Mouse (Mus musculus) thymus, postnatal 10 days (tissue): ENCODE data around the gene H2-M2.
"Not testable (repeated sequence)": the region's sequence is repeated elsewhere in the genome, so short reads cannot be mapped to it uniquely, and the experiment has no call there.

Source experiments
- DNase-seq, 2 experiments: peaks; one replicate each; pipeline ENCODE4 v3.0.0; 2021; ENCODE audit warnings: low spot score in 2 of 2

Gene H2-M2

DNA sequence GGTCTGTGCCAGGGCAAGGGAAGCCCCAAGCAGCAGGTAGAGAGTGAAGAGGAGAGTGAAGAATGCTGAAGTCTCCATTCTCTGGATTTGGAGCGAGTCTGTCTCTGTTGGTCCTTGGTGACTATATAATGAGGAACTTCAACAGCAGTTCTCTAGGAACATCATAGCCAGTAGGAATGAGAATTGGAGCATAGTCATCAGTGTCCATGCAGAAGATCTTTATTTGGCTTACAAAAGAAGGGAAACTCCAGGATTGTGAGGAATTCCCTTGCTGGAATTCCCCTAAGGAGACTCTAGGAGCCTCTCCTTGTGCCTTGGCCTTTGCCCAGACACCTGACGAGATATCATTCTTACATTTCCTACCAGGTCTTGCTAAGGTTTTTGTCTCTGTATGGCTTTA lies at the start of gene H2-M2:
Gene H2-M2 (minus strand): TSS at position 101 of the 400 bp plus-strand sequence.
- no peak for DNase-seq

DNA sequence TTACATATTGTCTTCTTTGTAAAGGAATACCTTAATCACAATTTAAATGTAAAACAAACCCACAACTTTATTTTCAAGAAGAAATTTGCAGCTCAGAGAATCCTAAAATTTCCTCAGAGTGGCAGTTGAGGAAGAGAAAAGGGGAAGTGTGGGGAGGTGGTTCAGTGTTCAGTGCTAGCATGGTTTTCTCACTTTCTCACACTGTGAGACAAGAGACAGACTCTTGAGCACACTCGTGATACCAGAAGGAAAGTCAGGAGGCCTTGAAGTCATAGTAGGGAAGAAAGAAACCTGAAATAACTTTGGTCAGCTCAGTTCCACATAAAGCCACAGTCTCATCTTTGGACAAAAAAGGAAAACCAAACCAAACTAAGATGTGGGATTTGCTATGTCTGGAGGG lies 42.1 kb upstream of the H2-M2 start:
- not testable (repeated sequence) for DNase-seq

DNA sequence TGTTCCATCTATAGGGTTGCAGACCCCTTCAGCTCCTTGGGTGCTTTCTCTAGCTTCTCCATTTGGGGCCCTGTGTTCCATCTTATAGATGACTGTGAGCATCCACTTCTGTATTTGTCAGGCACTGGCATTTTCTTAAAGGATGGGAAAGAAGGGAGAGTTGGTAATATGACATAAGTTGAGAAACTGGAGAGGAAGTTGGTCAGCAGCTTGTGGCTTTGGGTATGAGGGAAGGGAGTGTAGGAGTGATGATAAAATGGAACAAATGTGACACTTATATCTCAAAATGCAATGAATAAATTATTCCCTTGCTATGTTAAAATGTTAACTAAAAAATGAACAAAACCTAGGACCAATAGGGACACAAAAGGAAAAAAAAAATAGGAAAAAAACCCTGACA lies 41.3 kb upstream of the H2-M2 start:
- not testable (repeated sequence) for DNase-seq

DNA sequence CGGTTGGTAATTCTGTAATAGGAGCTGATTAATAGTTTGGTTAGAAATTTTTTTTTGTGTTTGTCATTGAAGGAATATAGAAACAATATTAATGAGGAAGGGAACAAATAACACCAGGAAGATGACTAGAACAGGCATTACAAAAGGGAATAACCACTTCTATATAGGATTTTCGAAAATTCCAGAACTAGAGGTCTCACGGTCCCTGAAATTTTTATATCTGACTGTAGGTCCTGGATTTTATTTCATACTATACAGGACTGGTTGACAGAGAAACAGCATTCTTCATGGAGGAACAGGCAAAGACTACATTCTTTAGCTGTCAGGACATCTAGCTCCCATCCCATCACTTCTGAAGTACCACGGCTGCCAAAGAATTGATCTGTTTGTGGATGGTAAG lies 24.4 kb upstream of the H2-M2 start, which contains the start of gene Olfr111:
Gene Olfr111 (plus strand): TSS at position 301 of the 400 bp plus-strand sequence.
- no peak for DNase-seq

DNA sequence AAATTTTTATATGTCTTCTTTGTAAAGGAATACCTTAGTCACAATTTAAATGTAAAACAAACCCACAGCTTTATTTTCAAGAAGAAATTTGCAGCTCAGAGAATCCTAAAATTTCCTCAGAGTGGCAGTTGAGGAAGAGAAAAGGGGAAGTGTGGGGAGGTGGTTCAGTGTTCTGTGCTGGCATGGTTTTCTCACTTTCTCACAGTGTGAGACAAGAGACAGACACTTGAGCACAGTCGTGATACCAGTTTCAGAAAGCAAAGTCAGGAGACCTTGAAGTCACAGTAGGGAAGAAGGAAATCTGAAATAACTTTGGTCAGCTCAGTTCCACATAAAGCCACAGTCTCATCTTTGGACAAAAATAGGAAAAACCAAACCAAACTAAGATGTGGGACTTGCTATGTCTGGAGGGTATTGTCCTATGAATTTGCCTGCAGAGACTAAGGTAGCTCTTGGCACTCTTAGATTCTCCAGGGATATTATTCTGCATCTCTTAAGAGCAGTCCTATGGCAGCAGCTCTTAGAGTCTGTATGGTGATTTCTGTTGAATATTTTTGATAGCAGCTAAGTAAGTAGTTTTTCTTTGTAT lies 8.7 kb upstream of the H2-M2 start, which contains the start of gene Olfr110:
Gene Olfr110 (plus strand): TSS at position 539 of the 589 bp plus-strand sequence.
- no peak for DNase-seq

DNA sequence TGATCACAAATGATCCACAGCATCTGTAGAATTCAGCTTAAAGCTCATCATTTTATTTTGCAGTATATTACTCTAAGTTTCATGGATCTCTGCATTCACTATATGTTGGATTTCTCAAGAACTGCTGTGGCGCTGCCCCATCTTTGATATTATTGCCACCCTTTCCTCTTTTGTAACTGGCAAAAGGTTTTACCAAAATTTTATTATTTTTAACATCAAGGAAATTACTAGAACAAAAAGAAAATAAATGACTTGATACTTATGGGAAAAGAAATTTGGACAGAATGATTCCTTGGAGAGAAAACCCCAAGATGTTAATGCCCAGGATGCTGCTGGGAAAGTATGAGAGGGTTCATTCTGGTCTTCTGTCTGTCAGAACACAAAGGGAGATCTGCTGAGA lies 24.7 kb downstream of the H2-M2 start, which contains the start of gene Olfr109:
Gene Olfr109 (plus strand): TSS at position 301 of the 400 bp plus-strand sequence.
- no peak for DNase-seq

DNA sequence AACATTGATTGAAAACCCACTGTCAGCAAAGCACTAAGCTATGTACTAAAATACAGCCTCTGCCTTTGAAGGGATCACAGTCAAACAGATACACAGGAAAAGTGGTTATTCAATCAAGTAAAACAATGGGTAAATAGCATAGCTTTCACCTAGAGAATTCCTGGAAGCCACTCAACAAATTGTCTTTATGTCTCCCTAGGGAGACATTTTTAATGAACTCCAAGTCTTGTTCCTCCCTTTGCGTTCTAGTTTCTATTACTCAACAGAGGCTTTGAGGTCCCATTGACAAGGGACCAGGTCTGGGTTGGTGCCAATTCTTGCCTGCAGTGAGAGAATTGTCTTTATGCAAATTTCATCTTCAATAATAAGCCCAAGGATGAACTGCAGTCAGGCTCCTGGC lies 38.2 kb downstream of the H2-M2 start, which contains the start of gene Olfr108:
Gene Olfr108 (plus strand): TSS at position 301 of the 400 bp plus-strand sequence.
- no peak for DNase-seq
